Mouse (Mus musculus): ENCODE results near the gene Katnal1. TPM values are rescaled to one million over a fixed set of nuclear protein-coding genes. Genes with fewer than 3 reads are reported as not detected.

The Katnal1 gene
- total RNA-seq, 4 experiments from 2014 or later: 8.8 to 12.8 (median 11.6) TPM

- DNase-seq (ENCODE audit: low spot score): no peak
Observed at GRCm38 (mm10) chr5:148954314-148955060, 25.4 kb upstream of the Katnal1 start.

- peak; percentile 76 for DNase-seq (ENCODE audit: low spot score)
Observed at GRCm38 (mm10) chr5:148953098-148953497, 24.0 kb upstream of the Katnal1 start.

GRCm38 (mm10) chr5:148952419-148952818, 23.3 kb upstream of the Katnal1 start:
- no peak for DNase-seq (ENCODE audit: low spot score)

GRCm38 (mm10) chr5:148951360-148951759, 22.2 kb upstream of the Katnal1 start:
- DNase-seq (ENCODE audit: low spot score): no peak

- no peak for DNase-seq (ENCODE audit: low spot score)
Observed at GRCm38 (mm10) chr5:148950064-148950463, 20.9 kb upstream of the Katnal1 start.

- DNase-seq (ENCODE audit: low spot score): no peak
Observed at GRCm38 (mm10) chr5:148948577-148948976, 19.5 kb upstream of the Katnal1 start.

- DNase-seq (ENCODE audit: low spot score): no peak
Observed at GRCm38 (mm10) chr5:148947412-148947811, 18.3 kb upstream of the Katnal1 start.

- no peak for DNase-seq (ENCODE audit: low spot score)
Observed at GRCm38 (mm10) chr5:148946787-148947186, 17.7 kb upstream of the Katnal1 start.

- DNase-seq (ENCODE audit: low spot score): no peak
Observed at GRCm38 (mm10) chr5:148945735-148946134, 16.6 kb upstream of the Katnal1 start.

GRCm38 (mm10) chr5:148944024-148944423, 14.9 kb upstream of the Katnal1 start:
- DNase-seq (ENCODE audit: low spot score): no peak

GRCm38 (mm10) chr5:148943444-148943843, 14.3 kb upstream of the Katnal1 start:
- DNase-seq (ENCODE audit: low spot score): no peak

GRCm38 (mm10) chr5:148942957-148943356, 13.8 kb upstream of the Katnal1 start:
- DNase-seq (ENCODE audit: low spot score): no peak

GRCm38 (mm10) chr5:148942305-148942704, 13.2 kb upstream of the Katnal1 start:
- DNase-seq (ENCODE audit: low spot score): no peak

- DNase-seq (ENCODE audit: low spot score): no peak
Observed at GRCm38 (mm10) chr5:148941867-148942266, 12.7 kb upstream of the Katnal1 start.

- DNase-seq (ENCODE audit: low spot score): no peak
Observed at GRCm38 (mm10) chr5:148939948-148940382, 10.8 kb upstream of the Katnal1 start.

GRCm38 (mm10) chr5:148936516-148936951, 7.4 kb upstream of the Katnal1 start:
- no peak for DNase-seq (ENCODE audit: low spot score)

- DNase-seq (ENCODE audit: low spot score): no peak
Observed at GRCm38 (mm10) chr5:148935871-148936270, 6.8 kb upstream of the Katnal1 start.

- no peak for DNase-seq (ENCODE audit: low spot score)
Observed at GRCm38 (mm10) chr5:148935071-148935821, 6.1 kb upstream of the Katnal1 start.

- DNase-seq (ENCODE audit: low spot score): no peak
Observed at GRCm38 (mm10) chr5:148934457-148934856, 5.3 kb upstream of the Katnal1 start.

- no peak for DNase-seq (ENCODE audit: low spot score)
Observed at GRCm38 (mm10) chr5:148933767-148934166, 4.6 kb upstream of the Katnal1 start.

- DNase-seq (ENCODE audit: low spot score): no peak
Observed at GRCm38 (mm10) chr5:148931301-148931700, 2.2 kb upstream of the Katnal1 start.

GRCm38 (mm10) chr5:148928382-148929115, 571 bp downstream of the Katnal1 start:
- DNase-seq (ENCODE audit: low spot score): peak; percentile 93
